Mouse (Mus musculus) midbrain, embryonic 16.5 days (tissue): ENCODE measurements around the gene Prkch. TPM values are rescaled to one million over a fixed set of nuclear protein-coding genes. Genes with fewer than 3 reads are reported as not detected.

Experiments used
- ATAC-seq: fragments of 200-750 bp; cut with Nextera tagmentation; 2 replicates; pipeline ENCODE4 v1.8.0; 2017; ENCODE audit warnings: moderate TSS enrichment
- H3K27ac ChIP-seq: fragments of 300-500 bp; sonication (generic); 2 replicates; pipeline ENCODE4 v1.5.1; 2014; ENCODE audit warnings: mild to moderate bottlenecking, low read length, mixed read lengths
- H3K27me3 ChIP-seq: fragments of 300-500 bp; sonication (generic); 2 replicates; pipeline ENCODE4 v1.6.1; 2014; ENCODE audit warnings: low read depth, low read length, mixed read lengths; ENCODE audit not compliant: control insufficient read depth, insufficient read depth
- H3K36me3 ChIP-seq: fragments of 300-500 bp; sonication (generic); 2 replicates; pipeline ENCODE4 v1.6.1; 2014; ENCODE audit warnings: mild to moderate bottlenecking, low read length, moderate library complexity, mixed read lengths; ENCODE audit not compliant: control insufficient read depth, insufficient read depth
- H3K4me1 ChIP-seq: fragments of 300-500 bp; sonication (generic); 2 replicates; pipeline ENCODE4 v1.6.1; 2014; ENCODE audit warnings: mild to moderate bottlenecking, low read length, mixed read lengths; ENCODE audit not compliant: control insufficient read depth, insufficient read depth
- H3K4me2 ChIP-seq: fragments of 300-500 bp; sonication (generic); 2 replicates; pipeline ENCODE4 v1.6.1; 2014; ENCODE audit warnings: mild to moderate bottlenecking, low read length, mixed read lengths
- H3K4me3 ChIP-seq: fragments of 300-500 bp; sonication (generic); 2 replicates; pipeline ENCODE4 v1.5.1; 2014; ENCODE audit warnings: low read depth, mild to moderate bottlenecking, low read length, moderate library complexity, mixed read lengths
- H3K9ac ChIP-seq: fragments of 300-500 bp; sonication (generic); 2 replicates; pipeline ENCODE4 v1.6.1; 2014; ENCODE audit warnings: low read depth, low read length, mixed read lengths
- H3K9me3 ChIP-seq: fragments of 300-500 bp; sonication (generic); replicated peaks from 2 replicates; pipeline ENCODE4 v1.6.1; 2014; ENCODE audit warnings: mild to moderate bottlenecking, low read length, mixed read lengths; ENCODE audit not compliant: control insufficient read depth, poor library complexity, severe bottlenecking
- WGBS: fragments of 180-500 bp; shearing (Covaris S2); extraction: QIAGEN DNeasy Blood & Tissue Kit; methylation state at CpG from one replicate; pipeline ENCODE4 v1.1.7; 2014; 5-methylcytosine and 5-hydroxymethylcytosine counted together
- polyA plus RNA-seq: library from polyadenylated mRNA; unstranded; fragments of >200 nt; fragmentation: Nextera tagmentation; extraction: Ambion mirVana; gene quantifications from 2 replicates; pipeline ENCODE4 v1.2.1, GENCODE M21; 2015

Gene Prkch
- polyA plus RNA-seq, 1 experiment from 2014 or later, result 10.4 TPM

DNA sequence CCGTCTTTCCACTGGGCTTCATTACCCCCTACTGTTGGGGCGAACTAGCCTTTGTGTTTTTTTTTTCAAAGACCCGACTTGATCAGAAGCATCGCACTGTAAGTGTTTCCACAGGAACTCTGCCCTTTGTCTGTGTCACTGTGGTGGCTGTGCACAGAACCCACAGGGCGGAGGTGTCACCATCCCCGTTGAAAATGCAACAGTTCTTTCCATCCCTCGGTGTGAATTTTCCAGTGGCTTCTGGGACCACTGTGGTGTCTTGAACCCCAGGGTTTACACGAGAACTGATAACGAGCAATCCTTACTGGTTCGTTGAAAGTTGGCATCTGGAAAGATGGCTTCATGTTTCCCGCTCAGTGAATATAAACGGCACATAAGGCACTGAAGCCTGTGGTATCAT is 20.2 kb downstream of the Prkch start:
- Histone ChIP-seq H3K27ac (no peak overlapping the region), H3K4me3 (no peak overlapping the region), H3K27me3 (no peaks in the 10 kb centered on the region), H3K36me3 (no peaks in the 10 kb centered on the region), H3K9me3 (no peaks in the 10 kb centered on the region), H3K4me1 (peaks cover 4% of the 10 kb centered on the region; the same call in 1 of the 2 replicates), H3K4me2 (no peak overlapping the region), H3K9ac (no peak overlapping the region)
- 73% methylated on average over 12 of the region's 12 CpGs for WGBS
- ATAC-seq, result no peak

DNA sequence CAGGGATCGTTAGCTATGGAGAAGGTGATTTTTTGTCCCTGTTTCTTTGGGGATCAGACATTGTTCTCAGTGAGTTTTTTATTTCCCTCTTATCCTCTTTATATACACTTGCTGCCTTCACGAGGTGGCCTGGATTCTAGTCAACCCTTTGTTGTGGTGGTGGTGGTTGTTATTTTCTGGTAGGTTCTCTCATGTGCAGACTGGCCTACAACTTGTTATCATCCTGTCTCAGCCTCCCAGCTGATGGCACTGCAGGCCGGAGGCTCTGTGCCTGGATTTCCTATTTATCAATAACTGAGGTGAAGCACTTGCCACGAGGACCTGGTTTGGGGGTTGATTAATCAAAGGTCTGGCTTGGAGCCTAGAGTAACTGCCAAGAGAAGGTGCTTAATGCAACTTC is 20.6 kb downstream of the Prkch start:
- Histone ChIP-seq H3K9ac (no peak overlapping the region), H3K4me3 (no peak overlapping the region), H3K36me3 (no peaks in the 10 kb centered on the region), H3K27me3 (no peaks in the 10 kb centered on the region), H3K4me1 (peaks cover 4% of the 10 kb centered on the region; the same call in 1 of the 2 replicates), H3K9me3 (no peaks in the 10 kb centered on the region), H3K27ac (no peak overlapping the region), H3K4me2 (no peak overlapping the region)
- ATAC-seq, result no peak
- WGBS, result 81% methylated on average over 4 of the region's 4 CpGs

DNA sequence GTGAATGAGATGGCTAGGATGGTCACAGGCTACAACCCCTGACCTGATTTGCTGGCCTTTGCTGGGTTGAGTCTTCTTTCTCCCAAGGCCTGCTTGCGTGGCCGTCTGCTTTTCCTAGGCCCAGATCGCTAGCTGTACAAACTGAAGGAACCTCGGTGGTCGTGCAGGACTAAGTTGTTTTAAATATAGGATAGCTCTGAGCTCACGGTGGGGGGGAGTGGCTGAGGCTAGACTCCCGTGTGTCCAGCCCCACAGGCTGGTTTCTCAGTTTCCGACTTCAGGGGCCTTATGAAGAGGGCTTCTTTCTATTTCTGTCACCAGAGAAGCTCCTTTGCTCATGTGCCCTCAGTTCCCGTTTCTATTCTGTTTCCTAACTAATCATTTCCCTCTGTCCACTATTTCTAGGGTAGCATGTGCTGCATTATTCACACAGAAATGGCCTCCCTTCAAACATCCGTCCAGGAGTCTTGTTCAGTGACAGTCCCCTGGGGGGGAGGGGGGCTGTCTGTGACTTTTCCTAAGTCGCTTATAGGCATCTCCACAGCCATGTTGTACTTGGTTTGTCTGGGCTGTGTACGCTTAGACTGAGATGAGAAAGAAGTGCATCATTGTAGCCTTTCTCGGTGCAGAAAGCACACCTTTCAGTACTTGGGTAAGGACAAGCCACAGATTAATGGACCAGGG is 22.9 kb downstream of the Prkch start:
- H3K9ac ChIP-seq, result no peak overlapping the region
- H3K4me3 ChIP-seq, result no peak overlapping the region
- no peak overlapping the region for H3K4me2 ChIP-seq
- H3K4me1 ChIP-seq, result peaks cover 4% of the 10 kb centered on the region; the same call in 1 of the 2 replicates
- no peak overlapping the region for H3K27ac ChIP-seq
- no peaks in the 10 kb centered on the region for H3K9me3 ChIP-seq
- no peaks in the 10 kb centered on the region for H3K27me3 ChIP-seq
- WGBS, result 66% methylated on average over 13 of the region's 13 CpGs
- H3K36me3 ChIP-seq, result no peaks in the 10 kb centered on the region
- no peak for ATAC-seq

DNA sequence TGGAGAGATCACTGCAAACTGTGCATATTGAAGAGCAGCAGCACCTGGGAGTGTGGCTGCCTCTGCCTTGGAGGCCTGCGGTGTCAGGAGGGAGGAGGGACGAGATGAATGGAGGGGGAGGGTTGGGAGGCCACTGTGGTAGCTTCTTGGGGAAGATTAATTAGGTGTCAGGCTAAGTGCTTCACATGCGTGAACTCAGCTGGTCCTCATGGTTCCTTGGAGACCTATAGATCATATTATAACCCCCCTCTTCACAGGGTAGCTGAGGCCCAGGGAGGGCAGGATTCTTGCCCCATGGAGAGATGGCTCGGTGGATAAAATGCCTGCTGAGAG is 23.4 kb downstream of the Prkch start:
- H3K4me2 ChIP-seq, result no peak overlapping the region
- H3K4me1 ChIP-seq, result peaks cover 4% of the 10 kb centered on the region; the same call in 1 of the 2 replicates
- no peak overlapping the region for H3K9ac ChIP-seq
- no peak overlapping the region for H3K27ac ChIP-seq
- H3K27me3 ChIP-seq, result no peaks in the 10 kb centered on the region
- 7% methylated on average over 4 of the region's 4 CpGs for WGBS
- H3K9me3 ChIP-seq, result no peaks in the 10 kb centered on the region
- H3K36me3 ChIP-seq, result no peaks in the 10 kb centered on the region
- ATAC-seq, result no peak
- no peak overlapping the region for H3K4me3 ChIP-seq

DNA sequence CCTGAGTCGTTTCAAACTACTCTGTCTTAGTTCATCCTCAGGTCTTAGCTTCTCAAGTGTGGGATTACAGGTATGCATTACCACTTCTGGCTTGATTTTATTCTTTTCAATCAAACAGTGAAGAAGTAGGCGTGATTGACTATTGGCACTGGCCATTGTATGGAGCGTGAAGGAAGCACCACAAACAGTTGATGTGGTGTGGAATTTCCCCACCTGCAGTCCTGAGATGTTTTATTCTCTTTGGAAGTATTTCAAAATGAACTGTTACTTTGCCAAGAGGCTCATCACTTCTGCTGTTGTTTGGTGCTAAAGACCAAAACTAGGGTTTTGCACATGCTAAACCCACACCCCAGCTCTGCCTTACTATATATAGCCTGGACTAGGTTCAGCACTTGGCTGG is 24.7 kb downstream of the Prkch start:
- H3K9ac ChIP-seq, result no peak overlapping the region
- no peaks in the 10 kb centered on the region for H3K36me3 ChIP-seq
- H3K9me3 ChIP-seq, result no peaks in the 10 kb centered on the region
- peaks cover 4% of the 10 kb centered on the region; the same call in 1 of the 2 replicates for H3K4me1 ChIP-seq
- ATAC-seq, result no peak
- H3K4me2 ChIP-seq, result no peak overlapping the region
- H3K27me3 ChIP-seq, result no peaks in the 10 kb centered on the region
- H3K27ac ChIP-seq, result no peak overlapping the region
- WGBS, result 88% methylated on average over 3 of the region's 3 CpGs
- H3K4me3 ChIP-seq, result no peak overlapping the region

DNA sequence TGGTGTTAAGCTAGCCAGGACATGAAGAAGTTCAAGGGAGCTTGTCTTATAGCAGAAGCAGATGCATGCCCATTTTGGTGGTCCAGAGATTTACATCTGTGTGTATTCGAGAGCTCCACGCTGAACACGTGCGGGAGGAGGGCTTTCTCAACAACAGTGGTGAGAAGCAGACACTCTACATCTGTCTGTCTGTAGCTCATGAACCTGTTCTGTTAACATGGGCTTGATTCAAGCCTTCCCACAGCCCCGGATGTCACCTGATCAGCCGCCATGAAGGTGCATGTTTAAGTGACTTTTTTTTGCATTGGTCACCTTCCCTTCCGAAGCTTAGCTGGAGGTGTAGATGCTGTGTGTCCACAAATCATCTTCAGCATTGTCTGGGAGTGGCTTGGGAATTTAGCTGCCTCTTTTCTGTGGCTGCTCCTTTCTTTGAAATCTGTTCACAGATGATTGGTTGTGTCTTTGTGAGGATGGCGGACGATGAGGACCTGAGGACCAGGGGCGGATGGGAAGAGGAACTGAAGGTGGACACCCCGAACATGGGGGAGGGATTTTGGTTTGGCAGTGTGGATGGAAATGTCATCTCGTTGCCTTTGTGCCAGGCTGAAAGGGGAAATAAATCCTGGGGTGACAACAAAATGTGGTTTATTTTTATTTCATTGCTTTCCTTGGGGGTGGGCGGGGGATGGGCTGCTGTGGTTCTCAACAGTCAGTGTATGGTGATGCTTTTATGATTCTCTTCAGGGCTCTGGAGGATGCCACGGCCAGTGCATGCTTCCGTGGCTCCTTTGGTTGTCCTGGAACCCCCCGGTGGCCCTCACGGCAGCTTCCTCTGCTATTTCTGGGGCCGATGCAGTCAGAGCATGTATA is 25.3 kb downstream of the Prkch start:
- H3K27me3 ChIP-seq, result no peaks in the 10 kb centered on the region
- WGBS, result 79% methylated on average over 18 of the region's 18 CpGs
- H3K9ac ChIP-seq, result no peak overlapping the region
- peaks cover 4% of the 10 kb centered on the region; the same call in 1 of the 2 replicates for H3K4me1 ChIP-seq
- no peak for ATAC-seq
- H3K9me3 ChIP-seq, result no peaks in the 10 kb centered on the region
- no peak overlapping the region for H3K4me2 ChIP-seq
- no peak overlapping the region for H3K4me3 ChIP-seq
- H3K27ac ChIP-seq, result no peak overlapping the region
- no peaks in the 10 kb centered on the region for H3K36me3 ChIP-seq

DNA sequence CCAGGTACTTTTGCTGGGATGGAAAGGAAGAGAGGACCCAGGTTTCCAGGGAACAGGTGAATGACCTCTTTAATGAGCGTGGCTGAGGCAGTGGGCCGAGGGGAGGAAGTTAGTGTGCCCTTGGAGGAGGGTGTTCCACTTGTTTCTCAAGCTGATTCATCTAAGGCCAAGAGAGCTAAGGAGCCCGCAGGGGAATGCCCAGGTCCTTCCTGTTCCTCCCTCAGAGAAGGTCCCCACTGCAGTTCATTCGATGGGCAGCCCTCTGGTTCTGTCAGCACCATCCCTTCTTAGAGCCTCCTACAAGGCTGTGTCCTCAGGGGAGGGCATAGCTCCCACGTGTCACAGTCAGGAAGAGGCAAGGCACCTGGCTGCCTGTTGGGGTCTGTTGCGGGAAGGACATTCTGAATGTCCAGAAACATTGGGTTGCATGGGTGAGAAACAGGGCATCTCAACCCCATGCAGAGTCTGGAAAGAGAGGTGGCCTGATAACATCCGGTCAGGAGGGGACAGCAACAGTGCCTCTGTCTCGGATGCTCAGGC is 26.3 kb downstream of the Prkch start:
- 88% methylated on average over 8 of the region's 8 CpGs for WGBS
- Histone ChIP-seq H3K27ac (no peak overlapping the region), H3K27me3 (no peaks in the 10 kb centered on the region), H3K4me2 (no peak overlapping the region), H3K9me3 (no peaks in the 10 kb centered on the region), H3K9ac (no peak overlapping the region), H3K4me3 (no peak overlapping the region), H3K4me1 (peaks cover 4% of the 10 kb centered on the region; the same call in 1 of the 2 replicates), H3K36me3 (no peaks in the 10 kb centered on the region)
- no peak for ATAC-seq

DNA sequence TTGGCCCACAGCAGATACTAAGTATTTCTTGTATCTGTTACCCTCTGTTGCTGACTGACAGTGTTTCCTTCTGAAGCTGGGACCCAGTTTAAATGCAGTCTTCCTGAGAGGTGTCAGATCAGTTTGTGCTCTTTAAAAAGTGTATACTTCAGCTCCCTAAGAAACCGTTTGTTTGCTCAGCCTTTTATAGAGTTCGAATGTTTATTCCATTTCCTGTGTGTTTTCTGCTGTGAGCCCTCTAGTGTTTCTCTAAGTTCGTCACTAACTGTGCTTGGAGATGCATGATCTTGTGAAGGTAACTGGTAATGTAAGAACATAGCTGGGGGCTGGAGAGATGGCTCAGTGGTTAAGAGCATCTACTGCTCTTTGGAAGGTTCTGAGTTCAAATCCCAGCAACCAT is 27.1 kb downstream of the Prkch start:
- 83% methylated on average over 3 of the region's 3 CpGs for WGBS
- Histone ChIP-seq H3K9me3 (no peaks in the 10 kb centered on the region), H3K4me3 (no peak overlapping the region), H3K4me1 (peaks cover 4% of the 10 kb centered on the region; the same call in 1 of the 2 replicates), H3K36me3 (no peaks in the 10 kb centered on the region), H3K4me2 (no peak overlapping the region), H3K27me3 (no peaks in the 10 kb centered on the region), H3K27ac (no peak overlapping the region), H3K9ac (no peak overlapping the region)
- no peak for ATAC-seq

DNA sequence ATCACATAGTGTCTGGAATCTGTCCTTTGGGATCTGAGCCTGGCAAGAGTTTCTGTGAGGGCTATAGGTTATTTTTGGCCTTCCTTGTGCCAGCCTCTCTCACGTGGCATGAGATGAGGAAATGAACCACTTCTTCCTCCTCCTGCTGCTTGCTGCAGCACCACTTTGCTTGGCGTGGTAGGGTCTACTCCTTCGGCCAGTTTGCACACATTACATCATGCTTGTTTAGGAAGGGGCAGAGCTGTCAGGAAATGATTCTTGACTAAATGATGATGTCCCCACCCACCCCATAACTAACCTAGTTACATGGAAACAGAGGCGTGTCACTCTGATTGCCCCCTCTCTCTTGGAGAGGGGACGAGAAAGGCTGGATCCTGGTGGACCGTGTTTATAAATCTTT is 28.6 kb downstream of the Prkch start:
- Histone ChIP-seq H3K27me3 (no peaks in the 10 kb centered on the region), H3K9ac (no peak overlapping the region), H3K4me2 (no peak overlapping the region), H3K27ac (no peak overlapping the region), H3K9me3 (no peaks in the 10 kb centered on the region), H3K36me3 (no peaks in the 10 kb centered on the region), H3K4me3 (no peak overlapping the region), H3K4me1 (no peaks in the 10 kb centered on the region)
- 91% methylated on average over 6 of the region's 6 CpGs for WGBS
- ATAC-seq, result no peak
